Mouse (Mus musculus): ENCODE results near the gene Adgra3. TPM values are rescaled to one million over a fixed set of nuclear protein-coding genes. Genes with fewer than 3 reads are reported as not detected.
A peak's percentile ranks its signal among the peaks of the same experiment; 100 is the strongest.

Adgra3 gene
- total RNA-seq, 4 experiments from 2014 or later, result 17.4 to 28.1 (median 20.3) TPM

DNA sequence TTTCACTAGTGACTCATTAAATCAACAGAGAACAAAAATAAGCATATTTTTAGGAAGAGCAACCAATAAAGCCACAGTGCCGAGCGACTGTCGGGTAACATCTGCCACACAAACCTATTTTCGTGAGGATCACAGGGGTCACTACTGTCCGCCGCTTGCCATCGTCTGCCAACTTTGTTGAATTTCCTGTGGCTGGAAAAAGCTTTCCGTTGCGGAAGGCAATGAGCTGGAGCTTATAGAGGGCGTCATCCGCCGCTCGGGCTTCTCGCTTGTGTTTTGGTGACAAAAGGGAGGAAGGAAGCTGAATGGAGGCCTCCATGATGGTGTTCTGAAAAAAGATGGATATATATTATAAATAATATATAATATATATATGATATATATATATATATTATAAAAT, 79.6 kb downstream of the Adgra3 start:
- no peak for DNase-seq (ENCODE audit: low spot score in 2 of 2)

DNA sequence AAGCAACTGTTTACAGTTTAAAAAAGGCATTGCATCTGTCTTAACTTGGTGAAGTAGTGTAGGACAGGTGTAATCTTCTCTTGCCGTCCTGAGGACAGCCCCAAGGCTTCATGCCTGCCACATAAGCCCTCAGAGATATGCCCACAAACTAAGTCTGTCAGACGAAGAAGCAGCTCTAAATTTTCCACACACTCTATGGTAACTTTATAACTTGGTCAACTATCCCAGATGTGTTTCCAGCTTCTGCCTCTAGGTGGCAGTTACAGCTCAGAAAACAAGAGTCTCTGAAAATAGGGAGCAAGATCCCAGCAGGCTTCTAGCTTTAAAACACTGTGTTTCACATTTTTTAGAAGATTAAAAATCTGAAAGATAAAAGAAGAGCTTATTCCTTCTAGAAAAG, 82.8 kb downstream of the Adgra3 start:
- DNase-seq (ENCODE audit: low spot score in 2 of 2), result peak; percentile 54 to 82

DNA sequence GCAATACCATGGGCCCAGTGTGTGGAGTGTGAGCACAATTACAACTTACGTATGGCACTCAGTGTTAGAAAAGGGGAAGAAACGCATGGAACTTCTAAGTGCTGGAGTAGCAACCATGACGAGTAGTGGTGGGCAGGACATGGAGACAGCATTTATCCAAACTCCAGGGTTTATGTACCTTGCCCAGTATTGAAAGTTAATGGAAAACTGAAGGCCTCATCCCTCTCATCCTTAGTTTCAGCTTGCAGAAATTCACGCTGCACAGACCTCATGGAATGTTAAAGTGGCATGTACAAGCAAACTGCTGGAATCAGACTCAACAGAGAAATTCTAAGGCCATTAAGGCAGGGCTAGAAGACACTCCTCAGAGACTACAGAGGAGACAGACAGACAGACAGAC, 84.6 kb downstream of the Adgra3 start:
- DNase-seq (ENCODE audit: low spot score in 2 of 2), result no peak

GRCm38 (mm10) chr5:49969660-49970059, 89.1 kb downstream of the Adgra3 start:
- DNase-seq (ENCODE audit: low spot score in 2 of 2), result no peak

DNA sequence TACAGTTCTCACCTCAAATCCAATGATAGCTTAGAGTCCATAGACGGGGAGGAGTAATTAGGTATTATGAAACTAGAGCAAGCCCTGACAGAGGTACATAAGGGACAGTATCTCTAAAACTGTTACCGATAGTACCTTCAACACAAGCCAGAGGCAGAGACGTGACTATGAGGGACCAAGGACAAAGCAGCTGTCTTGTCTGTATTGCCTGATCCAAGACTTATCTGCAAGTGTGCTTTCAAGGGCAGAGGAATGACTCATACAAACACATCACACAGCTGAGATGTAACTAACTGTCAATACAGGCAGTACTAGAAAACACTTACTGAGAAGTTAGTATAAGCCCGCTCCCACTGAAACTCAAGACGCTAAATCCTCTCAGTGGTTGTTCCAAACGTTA, 91.1 kb downstream of the Adgra3 start:
- no peak for DNase-seq (ENCODE audit: low spot score in 2 of 2)

- no peak for DNase-seq (ENCODE audit: low spot score in 2 of 2)
Measured at GRCm38 (mm10) chr5:49965810-49966209, 93.0 kb downstream of the Adgra3 start.

GRCm38 (mm10) chr5:49961478-49962431, 97.1 kb downstream of the Adgra3 start:
- peak in 1 of 2 experiments; percentile 45 for DNase-seq (ENCODE audit: low spot score in 2 of 2)

DNA sequence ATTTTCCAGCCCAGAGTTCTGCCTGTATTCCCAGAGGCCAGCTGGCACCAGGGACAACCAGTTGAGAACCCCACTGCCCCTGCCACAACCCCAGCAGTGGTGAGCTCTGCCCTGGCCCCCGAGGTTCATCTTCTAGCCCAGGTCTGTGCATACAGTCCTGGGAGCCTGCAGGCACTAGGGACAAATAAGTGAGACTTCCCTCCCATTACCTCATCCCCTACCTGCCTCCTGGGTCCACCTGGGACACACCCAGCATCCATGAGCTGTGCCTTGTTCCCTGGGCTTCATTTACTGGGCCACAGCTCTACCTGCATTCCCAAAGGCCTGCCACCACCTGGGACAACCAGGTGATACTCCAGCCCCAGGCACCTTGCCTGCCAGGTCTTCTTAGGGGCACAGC, 122.5 kb downstream of the Adgra3 start:
- DNase-seq (ENCODE audit: low spot score in 2 of 2), result no peak

GRCm38 (mm10) chr5:49924712-49925111, 134.1 kb downstream of the Adgra3 start:
- DNase-seq (ENCODE audit: low spot score in 2 of 2), result peak in 1 of 2 experiments; percentile 7

- DNase-seq (ENCODE audit: low spot score in 2 of 2), result no peak
Measured at GRCm38 (mm10) chr5:49915695-49916106, 143.1 kb downstream of the Adgra3 start.
